Mouse (Mus musculus) intestine, embryonic 14.5 days (tissue): ENCODE data around the gene Gm29427. TPM values are rescaled to one million over a fixed set of nuclear protein-coding genes. Genes with fewer than 3 reads are reported as not detected.
A peak's percentile ranks its signal among the peaks of the same experiment; 100 is the strongest.

Experiments
- ATAC-seq: fragments of 200-750 bp; cut with Nextera tagmentation; replicated peaks from 2 replicates; pipeline ENCODE4 v1.8.0; 2017; ENCODE audit warnings: low read depth, moderate number of reproducible peaks, moderate TSS enrichment, moderate library complexity; ENCODE audit not compliant: low FRiP score, low TSS enrichment
- DNase-seq: peaks from one replicate; pipeline ENCODE4 v3.0.0-alpha.2; 2018; ENCODE audit warnings: low spot score
- H3K27ac ChIP-seq: fragments of 300-500 bp; sonication (generic); 2 replicates; pipeline ENCODE4 v1.5.1; 2014; ENCODE audit warnings: low read depth, mild to moderate bottlenecking, control low read depth
- H3K27me3 ChIP-seq: fragments of 300-500 bp; sonication (generic); replicated peaks from 2 replicates; pipeline ENCODE4 v1.6.1; 2014; ENCODE audit warnings: low read length, control low read depth; ENCODE audit not compliant: control insufficient read depth, insufficient read depth
- H3K36me3 ChIP-seq: fragments of 300-500 bp; sonication (generic); 2 replicates; pipeline ENCODE4 v1.6.1; 2014; ENCODE audit warnings: low read length, control low read depth; ENCODE audit not compliant: control insufficient read depth, insufficient read depth
- H3K4me1 ChIP-seq: fragments of 300-500 bp; sonication (generic); replicated peaks from 2 replicates; pipeline ENCODE4 v1.6.1; 2014; ENCODE audit warnings: low read length, control low read depth, mixed read lengths; ENCODE audit not compliant: control insufficient read depth, insufficient read depth
- H3K4me2 ChIP-seq: fragments of 300-500 bp; sonication (generic); 2 replicates; pipeline ENCODE4 v1.6.1; 2014; ENCODE audit warnings: low read length
- H3K4me3 ChIP-seq: fragments of 300-500 bp; sonication (generic); 2 replicates; pipeline ENCODE4 v1.5.1; 2014; ENCODE audit warnings: low read depth, low read length, control low read depth, mixed read lengths
- H3K9ac ChIP-seq: fragments of 300-500 bp; sonication (generic); 2 replicates; pipeline ENCODE4 v1.6.1; 2014; ENCODE audit warnings: mild to moderate bottlenecking, low read length
- H3K9me3 ChIP-seq: fragments of 300-500 bp; sonication (generic); 2 replicates; pipeline ENCODE4 v1.6.1; 2016; ENCODE audit warnings: low read length, control low read depth; ENCODE audit not compliant: control insufficient read depth
- WGBS: fragments of 180-500 bp; shearing (Covaris S2); extraction: QIAGEN DNeasy Blood & Tissue Kit; methylation state at CpG from one replicate; pipeline ENCODE4 v1.1.7; 2014; 5-methylcytosine and 5-hydroxymethylcytosine counted together
- polyA plus RNA-seq: library from polyadenylated mRNA; unstranded; fragments of >200 nt; fragmentation: Nextera tagmentation; extraction: Ambion mirVana; gene quantifications from 2 replicates; pipeline ENCODE4 v1.2.1, GENCODE M21; 2014

The Gm29427 gene
- polyA plus RNA-seq: 0.23 TPM in 1 of 2 replicates, not detected in the other

- Histone ChIP-seq H3K4me1 (peaks cover 3% of the 10 kb centered on the region), H3K4me2 (peak within 1 kb of the TSS; percentile 72), H3K36me3 (peaks cover 10% of the 10 kb centered on the region; the same call in 1 of the 2 replicates), H3K9ac (peak within 1 kb of the TSS; percentile 93), H3K27ac (peak within 1 kb of the TSS; percentile 39; the same call in 1 of the 2 replicates), H3K4me3 (peak within 1 kb of the TSS; percentile 77), H3K27me3 (no peaks in the 10 kb centered on the region), H3K9me3 (no peaks in the 10 kb centered on the region)
- DNase-seq (peak; percentile 97), ATAC-seq (peak; percentile 96)
- under 1% methylated on average over 36 of the region's 38 CpGs for WGBS
Observed at GRCm38 (mm10) chr1:130715561-130716217, at the start of gene Gm29427. Gm29427 (minus strand) TSS chr1:130715799.

GRCm38 (mm10) chr1:130764027-130764461, 48.4 kb upstream of the Gm29427 start:
- H3K4me1 ChIP-seq: no peaks in the 10 kb centered on the region; the same call in 1 of the 2 replicates
- no peak overlapping the region for H3K4me3 ChIP-seq
- ATAC-seq (peak; percentile 94), DNase-seq (peak; percentile 67)
- 71% methylated on average over 12 of the region's 12 CpGs for WGBS
- H3K36me3 ChIP-seq: no peaks in the 10 kb centered on the region
- H3K27ac ChIP-seq: peak overlapping the region; percentile 36; the same call in 1 of the 2 replicates
- no peaks in the 10 kb centered on the region for H3K9me3 ChIP-seq
- no peak overlapping the region for H3K9ac ChIP-seq
- no peaks in the 10 kb centered on the region for H3K27me3 ChIP-seq
- no peak overlapping the region for H3K4me2 ChIP-seq

- Histone ChIP-seq H3K4me1 (no peaks in the 10 kb centered on the region; the same call in 1 of the 2 replicates), H3K4me2 (no peak overlapping the region), H3K36me3 (no peaks in the 10 kb centered on the region), H3K27ac (no peak overlapping the region), H3K4me3 (no peak overlapping the region), H3K9ac (no peak overlapping the region), H3K9me3 (no peaks in the 10 kb centered on the region), H3K27me3 (no peaks in the 10 kb centered on the region)
- ATAC-seq (no peak), DNase-seq (no peak)
- WGBS: 70% methylated on average over 3 of the region's 3 CpGs
Observed at GRCm38 (mm10) chr1:130762045-130762760, 46.6 kb upstream of the Gm29427 start.

GRCm38 (mm10) chr1:130761597-130761996, 46.0 kb upstream of the Gm29427 start:
- no peaks in the 10 kb centered on the region for H3K9me3 ChIP-seq
- H3K36me3 ChIP-seq: no peaks in the 10 kb centered on the region
- DNase-seq (no peak), ATAC-seq (no peak)
- no peak overlapping the region for H3K4me2 ChIP-seq
- H3K4me1 ChIP-seq: no peaks in the 10 kb centered on the region; the same call in 1 of the 2 replicates
- no peak overlapping the region for H3K4me3 ChIP-seq
- WGBS: 55% methylated on average over 1 of the region's 1 CpGs
- no peaks in the 10 kb centered on the region for H3K27me3 ChIP-seq
- H3K9ac ChIP-seq: no peak overlapping the region
- peak overlapping the region; percentile 22; the same call in 1 of the 2 replicates for H3K27ac ChIP-seq

- no peaks in the 10 kb centered on the region; the same call in 1 of the 2 replicates for H3K4me1 ChIP-seq
- no peak overlapping the region for H3K4me2 ChIP-seq
- H3K4me3 ChIP-seq: no peak overlapping the region
- ATAC-seq: no peak
- WGBS: 50% methylated on average over 9 of the region's 9 CpGs
- H3K36me3 ChIP-seq: no peaks in the 10 kb centered on the region
- no peaks in the 10 kb centered on the region for H3K27me3 ChIP-seq
- DNase-seq: no peak
- H3K9me3 ChIP-seq: no peaks in the 10 kb centered on the region
- H3K9ac ChIP-seq: no peak overlapping the region
- no peak overlapping the region for H3K27ac ChIP-seq
Observed at GRCm38 (mm10) chr1:130759689-130760088, 44.1 kb upstream of the Gm29427 start.

GRCm38 (mm10) chr1:130746819-130747218, 31.2 kb upstream of the Gm29427 start:
- peaks cover 8% of the 10 kb centered on the region; the same call in 1 of the 2 replicates for H3K36me3 ChIP-seq
- no peaks in the 10 kb centered on the region for H3K9me3 ChIP-seq
- no peak overlapping the region for H3K4me2 ChIP-seq
- no peak overlapping the region for H3K27ac ChIP-seq
- no peak overlapping the region for H3K4me3 ChIP-seq
- WGBS: 89% methylated on average over 3 of the region's 3 CpGs
- DNase-seq (no peak), ATAC-seq (no peak)
- no peaks in the 10 kb centered on the region for H3K27me3 ChIP-seq
- 0 out of 2 replicates have a peak, but pooled peaks cover 3% of the 10 kb centered on the region for H3K4me1 ChIP-seq
- no peak overlapping the region for H3K9ac ChIP-seq

GRCm38 (mm10) chr1:130745591-130745990, 30.0 kb upstream of the Gm29427 start:
- Histone ChIP-seq H3K9ac (no peak overlapping the region), H3K36me3 (peaks cover 14% of the 10 kb centered on the region; the same call in 1 of the 2 replicates), H3K9me3 (no peaks in the 10 kb centered on the region), H3K4me1 (peaks cover 9% of the 10 kb centered on the region; the same call in 1 of the 2 replicates), H3K4me3 (no peak overlapping the region), H3K27ac (no peak overlapping the region), H3K27me3 (no peaks in the 10 kb centered on the region), H3K4me2 (no peak overlapping the region)
- DNase-seq (peak; percentile 47), ATAC-seq (no peak)
- WGBS: 94% methylated on average over 3 of the region's 3 CpGs

- Histone ChIP-seq H3K27me3 (no peaks in the 10 kb centered on the region), H3K9ac (no peak overlapping the region), H3K4me2 (no peak overlapping the region), H3K9me3 (no peaks in the 10 kb centered on the region), H3K27ac (no peak overlapping the region), H3K36me3 (peaks cover 14% of the 10 kb centered on the region; the same call in 1 of the 2 replicates), H3K4me1 (peaks cover 9% of the 10 kb centered on the region; the same call in 1 of the 2 replicates), H3K4me3 (no peak overlapping the region)
- peak; percentile 38 for DNase-seq
- no peak for ATAC-seq
- 88% methylated on average over 5 of the region's 5 CpGs for WGBS
Observed at GRCm38 (mm10) chr1:130744961-130745360, 29.4 kb upstream of the Gm29427 start.
